Mouse (Mus musculus) cerebellum, adult 11-12 months (tissue): ENCODE results near the gene Slc9a9.

ENCODE experiments used
- DNase-seq: peaks from one replicate; pipeline ENCODE4 v3.0.0; 2022

Gene Slc9a9

DNA sequence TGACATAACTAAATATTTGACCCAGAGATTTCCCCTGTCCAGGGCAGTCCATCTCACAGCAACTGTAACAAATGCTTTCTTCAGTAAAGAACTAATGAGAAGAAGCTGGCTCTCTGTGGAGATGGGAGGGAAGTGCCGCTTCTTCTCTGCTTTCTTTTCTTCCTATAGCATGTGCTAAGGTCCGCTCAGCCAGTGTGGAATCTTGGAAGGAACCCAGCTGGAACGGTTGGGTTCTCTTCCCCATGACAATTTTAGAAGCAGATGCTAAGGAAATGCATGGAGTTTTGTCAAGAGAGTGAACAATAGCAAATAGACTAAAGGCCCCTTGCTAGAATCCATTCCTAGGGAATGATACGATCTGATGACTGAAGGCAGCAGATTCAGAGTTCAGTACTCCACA is 496.5 kb downstream of the Slc9a9 start:
- DNase-seq, result no peak

DNA sequence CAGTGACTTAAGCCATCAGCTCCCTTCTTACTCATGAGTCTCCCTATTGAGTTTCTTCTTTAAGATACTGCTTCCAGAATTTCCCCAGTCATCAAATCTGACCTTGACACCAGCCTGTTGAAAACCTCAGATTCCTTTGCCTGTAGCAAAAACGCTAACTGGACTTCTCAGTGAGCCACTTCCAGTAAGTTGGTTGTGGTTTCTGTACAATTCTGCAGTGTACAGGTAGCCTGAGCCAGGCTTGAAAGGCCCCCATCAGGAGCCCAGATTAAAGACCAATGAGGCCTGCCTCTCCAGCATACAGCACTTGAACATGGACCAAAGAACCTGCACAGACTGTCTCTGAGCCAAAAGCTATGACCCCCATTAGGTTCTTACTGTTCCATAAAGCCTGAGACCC is 498.1 kb downstream of the Slc9a9 start:
- DNase-seq, result no peak

DNA sequence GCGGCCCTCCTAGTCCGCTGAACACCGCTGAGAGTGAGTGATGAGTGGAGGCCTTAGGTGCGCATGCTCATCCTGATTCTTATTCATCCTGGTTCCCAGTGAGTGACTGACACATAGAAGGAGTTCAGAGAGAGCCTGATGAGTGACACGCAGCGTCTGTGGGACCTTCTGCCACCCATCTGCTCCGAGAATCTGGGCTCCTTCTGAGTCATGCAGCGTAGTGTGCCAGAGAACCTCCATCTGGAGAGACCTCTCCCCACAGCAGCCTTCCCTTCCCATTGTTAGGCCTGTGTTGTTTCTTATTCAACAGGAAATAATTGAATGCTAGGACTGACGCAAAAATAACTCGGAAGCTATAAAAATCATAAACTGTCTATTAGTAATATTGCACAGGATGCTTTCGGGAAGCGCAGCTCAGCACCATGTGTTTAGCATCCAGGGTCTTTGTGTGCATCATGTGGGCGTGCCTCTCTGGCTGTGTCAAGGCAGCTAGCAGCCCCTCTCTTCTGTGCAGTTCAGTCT is 498.8 kb downstream of the Slc9a9 start:
- DNase-seq, result peak; percentile 26

DNA sequence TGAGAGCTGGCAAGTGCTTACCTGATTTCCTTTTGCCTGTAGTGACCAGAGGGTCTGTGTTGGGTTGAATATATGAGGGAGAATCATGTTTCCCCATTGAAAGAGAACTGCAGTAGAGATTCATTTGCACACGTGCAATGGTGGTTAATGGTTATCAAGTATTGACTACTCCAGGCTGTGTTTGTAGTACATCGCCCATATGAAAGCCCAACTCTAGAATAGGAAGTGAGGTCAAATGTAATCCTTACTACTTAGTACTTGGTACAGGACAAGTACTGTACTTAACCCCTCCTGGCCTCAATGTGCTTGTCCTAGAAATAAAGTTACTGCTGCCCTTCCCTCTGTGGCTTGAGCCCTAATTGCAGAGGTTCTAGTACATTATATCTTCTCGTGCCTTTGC is 508.5 kb downstream of the Slc9a9 start:
- DNase-seq, result no peak

DNA sequence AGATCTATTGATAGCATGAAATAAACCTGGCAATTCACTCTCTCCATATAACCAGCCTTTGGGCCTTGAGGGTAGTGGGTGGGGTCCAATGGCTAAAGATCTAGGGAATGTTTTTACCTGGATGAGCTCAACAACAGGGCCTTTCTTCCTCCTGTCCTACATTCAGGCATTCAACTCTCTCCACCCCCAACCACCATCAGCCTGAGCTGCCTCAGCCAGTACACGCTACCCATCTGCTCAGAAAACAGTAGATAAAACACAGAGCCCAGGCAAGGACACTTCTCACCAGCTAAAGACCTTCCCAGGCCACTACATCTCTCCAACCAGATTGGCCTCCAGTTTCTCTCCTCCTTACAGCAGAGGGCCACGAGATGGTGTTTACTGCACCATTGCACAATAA is 510.3 kb downstream of the Slc9a9 start:
- DNase-seq, result no peak

DNA sequence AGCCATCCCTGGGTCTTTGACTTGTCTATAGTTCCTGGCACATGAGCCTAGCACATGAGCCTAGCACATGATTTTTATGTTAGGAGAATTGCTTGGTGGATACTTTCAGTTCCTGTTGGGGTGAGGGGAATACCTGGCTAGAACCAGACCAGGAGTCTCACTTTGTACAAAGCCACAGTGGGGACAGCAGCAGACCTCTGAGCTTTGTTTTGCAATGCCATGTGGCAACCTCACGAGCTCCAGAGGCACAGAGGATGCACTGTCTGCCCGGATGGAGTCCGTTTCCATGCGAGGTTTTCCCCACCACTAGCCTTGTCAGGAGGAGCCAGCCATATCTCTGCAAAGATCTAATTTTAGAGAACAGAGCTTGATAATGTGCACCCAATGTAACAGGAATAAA is 510.9 kb downstream of the Slc9a9 start:
- no peak for DNase-seq

DNA sequence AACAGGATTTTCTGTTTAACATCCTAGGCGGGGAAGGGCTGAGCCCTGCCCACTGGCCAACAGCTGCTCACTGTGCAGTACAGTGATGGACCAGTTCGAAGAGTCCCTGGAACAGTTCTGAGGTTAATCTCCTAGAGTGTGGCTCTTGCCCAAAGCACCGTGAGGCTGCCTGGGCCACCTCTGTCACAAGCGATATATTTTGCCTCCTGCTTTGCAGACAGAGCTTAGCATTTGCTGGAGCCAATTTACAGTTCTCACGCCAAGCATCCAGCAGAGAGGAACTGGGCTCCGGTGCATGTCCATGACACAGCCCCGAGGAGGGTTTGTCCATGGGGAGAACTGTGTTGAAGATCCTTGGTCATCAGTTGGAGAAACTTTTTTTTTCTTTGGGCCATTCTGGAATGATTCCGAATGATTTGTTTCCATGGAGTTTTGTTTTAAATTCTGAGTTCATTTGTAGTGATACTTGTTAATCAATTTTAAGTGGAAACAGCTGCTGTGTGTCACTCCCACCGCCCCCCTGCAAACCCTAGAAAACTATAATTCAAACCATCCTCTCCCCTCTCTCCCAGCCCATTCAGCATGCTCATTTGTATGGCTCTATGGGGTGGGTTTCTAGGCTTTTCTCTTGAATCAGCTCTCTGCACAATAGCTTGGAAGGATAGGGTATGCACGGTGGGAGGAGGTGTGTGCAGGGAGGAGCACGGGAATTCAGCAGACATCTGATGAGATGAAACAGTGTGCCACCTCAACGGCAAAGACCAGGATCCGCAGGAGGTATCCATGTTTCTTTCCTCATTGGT is 511.7 kb downstream of the Slc9a9 start:
- DNase-seq, result no peak

DNA sequence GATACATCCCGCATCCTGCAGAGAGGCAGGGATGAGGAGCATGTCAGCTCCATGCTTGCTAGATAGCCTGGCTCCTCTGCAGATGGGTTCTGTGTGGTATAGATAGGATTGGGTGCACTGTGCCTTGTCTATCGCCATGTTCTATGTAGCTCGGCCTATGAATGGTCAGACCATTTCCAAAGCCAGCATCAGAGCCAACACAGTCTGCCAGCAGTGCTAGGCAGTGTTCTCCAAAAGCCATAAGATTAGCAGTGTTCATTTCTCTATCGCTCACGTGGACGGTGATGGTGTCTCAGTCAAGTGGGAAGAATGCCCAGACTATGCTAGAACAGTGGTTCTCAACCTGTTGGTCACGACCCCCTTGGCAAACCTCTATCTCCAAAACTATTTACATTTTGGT is 512.6 kb downstream of the Slc9a9 start:
- no peak for DNase-seq

DNA sequence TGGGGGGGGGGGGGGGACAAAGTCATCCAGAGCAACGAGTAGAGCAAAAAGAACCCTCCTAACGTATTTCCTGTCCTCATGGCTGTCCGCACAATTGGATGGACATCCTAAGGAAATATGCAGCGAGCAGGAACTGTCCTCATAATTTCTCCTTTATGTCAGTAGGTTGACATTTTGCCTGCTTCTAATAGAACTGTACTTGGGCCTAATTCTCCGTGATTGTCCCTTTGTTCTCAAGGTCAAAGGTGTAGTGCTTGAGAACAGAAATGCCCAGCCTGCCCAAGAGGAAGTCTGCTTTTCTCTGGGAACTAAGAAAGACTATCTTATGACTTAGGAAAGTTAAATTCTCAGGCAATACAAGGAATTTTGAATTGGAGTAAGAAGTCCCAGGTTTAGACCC is 514.7 kb downstream of the Slc9a9 start:
- no peak for DNase-seq

DNA sequence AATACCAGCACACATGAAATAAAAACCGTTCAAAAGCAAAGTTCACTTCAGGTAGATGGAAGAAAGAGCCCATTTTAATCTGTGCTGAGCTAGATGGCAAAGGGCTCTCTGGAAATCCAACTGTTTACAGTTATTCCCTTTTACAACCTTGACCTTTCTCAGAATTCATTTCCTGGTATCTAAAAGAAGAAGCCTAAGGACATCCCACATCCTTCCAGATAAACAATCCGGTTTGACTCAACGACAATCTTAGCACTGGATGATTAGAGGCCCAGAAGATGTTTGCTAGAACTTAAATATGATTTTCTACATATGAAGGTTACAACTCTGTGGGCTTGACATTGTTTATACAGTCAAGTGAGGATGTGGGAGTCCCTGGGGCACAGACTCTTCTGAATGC is 516.1 kb downstream of the Slc9a9 start:
- no peak for DNase-seq

DNA sequence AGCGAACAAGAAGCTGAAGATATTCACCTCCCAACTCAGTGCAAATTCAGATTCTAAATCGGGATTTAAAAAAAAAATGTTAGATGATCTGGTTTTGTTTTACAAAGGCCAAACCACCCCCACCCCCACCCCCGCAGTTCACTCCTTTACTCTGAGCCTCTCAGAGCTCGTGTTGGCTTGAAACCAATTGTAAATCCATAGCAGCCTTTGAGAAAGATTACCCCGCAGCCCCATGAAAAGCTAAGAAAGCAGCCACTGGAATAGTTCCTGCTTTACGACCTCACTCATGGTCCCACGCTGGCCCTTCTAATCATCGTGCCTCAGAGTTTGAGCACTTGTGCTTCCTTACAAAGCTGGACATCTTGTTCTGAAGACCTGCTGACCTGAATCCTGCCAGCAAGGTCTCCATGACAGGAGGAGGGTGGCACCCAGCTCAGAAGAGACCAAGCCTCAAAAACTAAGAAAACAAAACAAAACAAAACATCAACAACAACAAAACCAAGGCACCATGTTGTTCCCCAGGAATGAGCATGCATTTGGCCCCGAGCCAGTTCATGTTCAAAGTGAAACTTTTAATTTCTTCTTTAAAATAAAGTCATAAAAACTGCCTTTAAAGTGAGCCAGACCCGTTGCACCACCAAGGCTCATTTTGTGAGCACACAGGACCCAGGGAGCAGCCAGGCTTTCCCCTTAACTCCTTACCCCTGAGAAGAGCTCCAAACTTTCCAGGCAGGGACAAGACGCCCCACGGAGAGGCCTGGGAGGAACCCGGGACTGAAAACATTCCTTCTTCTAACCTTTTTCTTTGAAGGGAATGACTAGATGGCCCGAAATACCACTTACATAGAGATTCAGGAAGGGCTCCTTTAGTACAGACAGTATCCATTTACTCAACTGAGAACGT is 516.9 kb downstream of the Slc9a9 start:
- DNase-seq, result no peak

DNA sequence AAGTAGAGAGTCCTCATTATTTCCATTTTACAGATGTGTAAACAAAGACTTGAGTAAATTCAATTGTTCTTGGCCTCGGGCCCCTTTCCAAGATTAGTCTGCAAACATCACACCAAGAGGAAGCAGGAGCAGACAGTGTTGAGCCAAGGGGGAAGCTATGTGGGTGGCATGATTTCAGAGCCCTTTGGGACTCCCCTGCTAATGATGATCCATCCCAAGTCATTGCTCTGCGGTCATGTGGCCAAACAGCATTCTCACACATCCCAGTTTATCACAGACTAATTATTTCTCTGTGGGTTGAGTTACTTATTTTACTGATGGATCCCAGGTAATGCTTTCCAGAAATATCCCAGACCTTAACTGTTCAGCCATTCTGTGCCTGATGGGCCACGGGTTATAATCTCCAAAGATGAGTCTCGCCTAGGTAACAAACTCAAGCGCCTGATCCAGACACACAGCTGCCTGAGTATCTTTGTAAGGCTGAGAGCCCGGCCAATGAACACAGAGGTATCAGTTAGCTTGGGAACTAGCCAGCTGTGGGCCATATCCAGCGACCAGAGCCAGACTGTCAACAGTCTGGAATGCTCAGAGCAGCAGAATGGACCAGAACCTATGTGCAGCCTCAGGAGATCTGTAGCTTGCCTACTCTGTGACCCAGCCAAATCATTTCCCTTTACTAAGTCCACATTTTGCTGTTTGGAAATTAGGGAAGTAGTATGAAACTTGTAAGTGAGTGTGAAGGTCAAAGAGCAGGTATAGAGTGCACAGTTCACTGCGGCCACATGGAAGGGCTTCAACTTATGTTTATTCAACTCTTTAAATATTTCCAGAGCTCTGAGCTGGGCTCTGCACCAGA is 518.9 kb downstream of the Slc9a9 start:
- DNase-seq, result no peak

DNA sequence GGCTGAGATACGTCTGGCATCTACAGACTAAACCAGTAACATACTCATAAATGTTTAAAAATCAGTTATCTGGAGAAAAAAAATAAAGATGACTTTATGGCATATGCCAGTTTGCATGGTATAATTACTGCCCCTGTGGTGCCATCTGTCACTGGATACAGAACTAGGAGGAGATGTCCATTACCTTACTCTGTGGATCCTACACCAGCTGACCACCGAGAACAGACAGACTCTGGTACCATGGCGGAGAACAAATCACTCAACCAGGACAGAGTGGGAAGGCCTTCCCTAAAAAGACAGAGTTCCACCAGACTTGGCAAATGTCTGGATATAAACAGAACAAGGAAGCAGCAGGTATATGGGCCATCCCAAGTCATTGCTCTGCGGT is 519.5 kb downstream of the Slc9a9 start:
- peak; percentile 13 for DNase-seq

DNA sequence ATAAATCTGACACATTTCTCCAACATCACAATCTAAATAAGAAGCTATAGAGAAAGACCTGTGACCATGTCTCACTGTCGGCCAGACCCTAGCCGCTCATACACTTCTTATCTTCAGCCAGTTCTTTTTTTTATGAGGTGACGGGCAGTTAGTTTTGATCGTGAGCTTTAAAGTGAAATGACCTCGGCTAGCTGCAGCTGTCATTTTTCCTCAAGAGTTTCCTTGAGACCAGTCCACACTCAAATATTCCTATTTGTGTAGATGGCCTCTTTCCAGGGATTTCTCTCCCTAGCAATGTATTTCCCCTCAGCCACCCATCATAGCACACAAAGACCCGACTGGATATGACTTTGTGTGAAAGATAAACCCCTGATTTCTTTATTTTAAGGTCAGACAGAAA is 521.7 kb downstream of the Slc9a9 start:
- DNase-seq, result no peak

DNA sequence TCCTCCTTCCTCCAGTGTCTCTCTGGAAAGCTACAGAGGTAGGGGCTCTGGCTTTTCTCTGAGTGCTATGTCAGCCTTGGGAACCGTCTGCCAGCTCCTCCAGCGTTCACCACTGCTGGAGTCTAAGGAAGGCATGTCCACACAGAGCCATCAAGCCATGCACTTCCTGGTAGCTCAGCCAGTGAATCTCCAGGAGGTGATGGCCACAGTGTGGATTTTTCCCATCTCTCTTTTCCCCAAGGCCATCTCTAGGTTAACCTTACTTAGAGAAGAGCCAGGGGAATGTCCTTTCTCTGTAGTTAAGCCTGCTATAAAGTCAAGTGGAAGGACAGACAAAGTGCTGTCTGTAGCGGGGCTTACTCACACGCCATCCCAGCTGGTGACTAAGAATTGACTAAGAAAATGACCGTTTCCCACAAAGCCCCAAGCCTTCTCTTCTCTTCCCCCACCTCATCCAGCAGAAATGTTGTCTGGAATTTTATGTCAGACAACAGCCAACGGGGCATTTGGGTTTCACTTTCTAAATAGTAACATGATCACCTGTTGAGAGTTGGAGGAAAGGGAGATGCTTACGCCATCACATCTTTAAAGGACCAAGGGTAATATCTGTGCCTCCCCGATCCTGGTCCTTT is 523.3 kb downstream of the Slc9a9 start:
- DNase-seq, result no peak

DNA sequence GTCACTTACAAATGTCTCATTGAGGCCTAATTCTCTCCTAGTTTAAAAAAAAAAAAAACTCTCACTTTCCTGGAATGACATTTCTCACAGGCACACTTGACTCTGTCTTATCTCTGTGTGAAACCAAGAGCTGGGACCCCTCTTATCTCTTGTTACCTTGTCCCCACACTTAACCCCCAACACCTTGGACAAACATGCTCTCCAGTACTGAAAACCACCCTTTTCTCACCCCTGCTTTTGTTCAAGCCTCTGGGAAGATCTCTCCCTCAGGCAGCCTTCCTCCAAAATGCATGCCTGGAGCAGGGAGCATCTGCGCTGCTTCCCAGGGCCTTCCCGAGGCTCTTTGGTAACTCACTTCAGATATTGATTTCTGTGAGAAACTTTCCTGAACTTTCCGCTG is 524.0 kb downstream of the Slc9a9 start:
- no peak for DNase-seq

DNA sequence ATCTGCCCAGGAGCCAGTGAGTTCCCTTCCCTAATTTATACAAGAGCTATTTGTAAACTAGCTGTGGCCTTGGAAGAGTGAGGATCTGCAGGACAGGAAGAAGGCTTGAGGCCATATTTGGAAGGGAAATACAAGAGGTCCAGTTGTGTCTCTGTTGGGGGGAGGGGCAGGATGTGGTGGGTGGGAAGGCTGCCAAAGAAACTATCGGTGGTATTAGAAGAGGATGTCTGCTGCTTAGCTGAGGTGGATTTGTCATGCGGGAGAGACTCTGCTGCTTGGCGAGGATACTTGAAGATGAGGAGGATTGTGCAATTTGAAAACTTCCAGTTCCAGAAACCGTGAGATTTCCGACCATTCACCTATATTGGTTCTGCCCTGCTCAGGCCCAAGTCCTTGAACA is 524.4 kb downstream of the Slc9a9 start:
- DNase-seq, result no peak

DNA sequence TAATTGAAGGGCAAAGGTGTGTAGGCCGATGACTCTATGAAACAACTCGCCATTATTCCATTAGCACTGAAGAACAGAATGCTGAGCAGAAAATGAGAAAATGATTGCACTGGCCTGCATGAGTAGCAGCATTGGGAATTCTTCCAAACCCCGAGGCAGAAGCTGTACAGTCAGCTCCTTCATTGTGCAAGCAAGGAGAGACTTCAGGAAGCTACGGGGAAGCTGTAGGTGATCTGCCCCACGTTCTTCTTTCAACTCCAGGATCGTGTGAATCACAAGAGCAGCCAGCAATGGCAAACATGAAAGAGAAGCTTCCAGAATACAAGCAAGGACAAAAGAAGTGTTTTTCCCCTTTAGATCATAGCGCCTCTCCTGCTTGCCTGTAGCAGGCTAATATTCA is 538.0 kb downstream of the Slc9a9 start:
- DNase-seq, result no peak

DNA sequence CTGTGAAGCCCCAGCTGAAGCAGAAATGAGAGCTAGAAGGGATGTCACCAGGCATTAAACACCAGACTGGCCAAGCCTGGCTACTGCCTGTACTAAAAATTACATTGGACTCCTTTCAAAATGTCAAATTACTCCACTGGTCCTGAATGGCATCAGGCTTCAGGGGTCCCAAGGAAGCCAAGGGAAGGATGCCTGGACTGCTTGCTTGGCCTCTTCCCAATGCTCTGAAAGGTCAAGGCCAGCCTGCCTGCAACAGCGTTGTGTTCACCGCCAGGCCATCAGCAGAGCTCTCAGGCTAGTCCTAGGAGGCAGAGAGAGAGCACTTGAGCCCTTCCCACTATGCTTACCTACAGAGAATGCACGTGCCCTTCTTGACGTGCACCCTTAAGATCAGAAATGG is 539.0 kb downstream of the Slc9a9 start:
- DNase-seq, result peak; percentile 23

DNA sequence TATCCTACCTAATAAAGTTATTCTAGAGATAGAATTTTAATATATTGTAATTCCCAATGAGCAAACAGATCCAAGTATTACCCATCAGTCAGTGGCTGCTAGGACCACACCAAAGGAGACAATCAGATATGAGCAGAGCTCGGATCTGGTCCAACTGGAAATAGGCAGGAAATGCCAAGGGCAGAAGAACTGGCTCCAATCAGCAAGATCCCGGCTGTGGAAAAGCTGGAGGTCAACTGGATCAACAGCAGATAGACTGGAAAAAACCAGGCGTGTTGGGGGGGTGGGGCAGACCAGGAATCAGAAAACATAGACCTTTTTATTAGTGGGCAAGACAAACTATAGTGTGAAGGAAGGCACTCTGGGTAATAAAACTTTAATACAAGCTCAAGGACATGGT is 550.3 kb downstream of the Slc9a9 start:
- DNase-seq, result no peak

DNA sequence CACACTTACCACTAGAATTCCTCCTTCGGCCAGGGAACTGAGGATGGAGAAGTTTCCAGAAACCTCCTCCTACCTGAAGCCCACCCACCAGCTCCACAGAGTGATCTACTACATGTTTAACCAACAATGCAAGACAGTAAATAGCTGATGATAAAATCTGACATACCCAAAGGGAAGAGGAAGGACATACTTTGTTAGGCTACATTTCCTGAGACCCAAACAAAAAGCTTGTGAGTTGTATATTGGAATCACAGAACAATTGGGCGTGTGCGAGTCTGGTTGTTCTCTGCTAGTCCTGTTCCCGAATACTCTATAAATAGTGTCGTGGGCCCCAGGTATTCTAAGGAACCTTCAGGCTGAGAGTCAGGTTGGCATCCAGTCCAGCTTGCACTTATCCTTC is 551.6 kb downstream of the Slc9a9 start:
- DNase-seq, result no peak

DNA sequence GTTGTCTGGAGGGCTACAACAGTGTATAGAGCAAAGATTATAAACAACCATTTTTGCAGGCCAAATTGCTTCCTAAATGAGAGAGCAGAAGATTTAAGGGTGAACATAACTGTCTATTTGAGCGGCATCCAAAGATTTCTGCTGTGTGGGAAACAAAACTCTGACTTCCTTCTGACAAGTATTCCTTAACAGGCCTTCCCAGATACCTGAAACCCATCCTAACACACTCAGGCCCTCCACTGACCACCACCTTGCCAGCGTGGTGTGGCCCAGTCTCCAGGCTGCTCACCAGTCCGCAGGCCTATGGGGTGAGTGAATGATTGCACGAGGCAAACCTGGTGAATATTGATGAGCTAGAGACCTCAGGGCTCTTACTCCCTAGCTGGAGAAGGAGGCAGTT is 557.3 kb downstream of the Slc9a9 start:
- no peak for DNase-seq

DNA sequence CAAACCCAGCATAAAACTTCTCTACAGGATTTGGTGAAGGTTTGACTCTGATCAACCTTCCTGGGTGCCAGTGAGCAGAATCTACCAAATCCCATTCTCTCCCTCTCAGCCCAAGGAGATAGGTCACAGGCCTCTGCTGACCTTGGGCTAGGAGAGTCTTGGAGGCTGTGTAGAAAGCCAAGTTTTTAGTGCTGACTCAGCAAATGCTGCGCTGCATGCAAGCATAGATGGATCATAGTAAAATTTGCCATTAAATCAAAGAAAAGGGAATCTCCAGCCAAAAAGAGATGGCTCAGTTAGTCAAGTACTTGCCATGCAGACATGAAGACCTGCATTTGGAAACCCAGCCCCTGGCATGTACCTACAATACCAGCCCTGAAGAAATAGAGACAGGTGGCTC is 558.4 kb downstream of the Slc9a9 start:
- DNase-seq, result no peak
